Mouse (Mus musculus) myocyte (in vitro differentiated cells): ENCODE results near the gene G6pc3. TPM values are rescaled to one million over a fixed set of nuclear protein-coding genes. Genes with fewer than 3 reads are reported as not detected.

Source experiments
- H3K27me3 ChIP-seq: one replicate; pipeline ENCODE4 v1.6.1; 2011; ENCODE audit not compliant: control insufficient read depth, insufficient read depth, insufficient read length
- H3K36me3 ChIP-seq: one replicate; pipeline ENCODE4 v1.6.1; 2011; ENCODE audit not compliant: control insufficient read depth, insufficient read depth
- H3K4me2 ChIP-seq: one replicate; pipeline ENCODE4 v1.6.1; 2011; ENCODE audit warnings: low read depth, control low read depth
- H3K4me3 ChIP-seq: one replicate; pipeline ENCODE4 v1.5.1; 2011; ENCODE audit warnings: mild to moderate bottlenecking, control low read depth, moderate library complexity
- H3K79me2 ChIP-seq: one replicate; pipeline ENCODE4 v1.6.1; 2011; ENCODE audit not compliant: control insufficient read depth, insufficient read depth
- H3ac ChIP-seq: one replicate; pipeline ENCODE4 v1.6.1; 2011; ENCODE audit not compliant: control insufficient read depth, insufficient read length
- CEBPB ChIP-seq: IDR thresholded peaks from 2 replicates; pipeline ENCODE4 v1.6.1; 2011; ENCODE audit warnings: mild to moderate bottlenecking, moderate library complexity; ENCODE audit not compliant: poor library complexity, insufficient read depth, severe bottlenecking
- E2F4 ChIP-seq: IDR thresholded peaks from one replicate; pipeline ENCODE4 v1.6.1; 2011; ENCODE audit warnings: mild to moderate bottlenecking, control low read depth, moderate library complexity; ENCODE audit not compliant: insufficient read depth
- MAX ChIP-seq: IDR thresholded peaks from one replicate; pipeline ENCODE4 v1.6.1; 2011; ENCODE audit warnings: low read depth, mild to moderate bottlenecking, control low read depth
- MYOD1 ChIP-seq, 3 experiments: IDR thresholded peaks; one replicate each; pipeline ENCODE4 v1.6.1; 2011; ENCODE audit warnings: control low read depth in 2 of 3, low read depth in 2 of 3, mild to moderate bottlenecking in 2 of 3, moderate library complexity in 1 of 3; ENCODE audit not compliant: insufficient read length in 2 of 3, control insufficient read depth in 1 of 3
- MYOG ChIP-seq, 3 experiments: IDR thresholded peaks; one replicate each; pipeline ENCODE4 v1.6.1; 2011; ENCODE audit warnings: control low read depth in 2 of 3, low read depth in 2 of 3, mild to moderate bottlenecking in 2 of 3; ENCODE audit not compliant: insufficient read length in 2 of 3, control insufficient read depth in 1 of 3, insufficient read depth in 1 of 3
- POLR2A ChIP-seq: IDR thresholded peaks from one replicate; pipeline ENCODE4 v1.6.1; 2011; ENCODE audit warnings: low read depth, mild to moderate bottlenecking, control low read depth, moderate library complexity; ENCODE audit not compliant: insufficient read length
- POLR2AphosphoS2 ChIP-seq: IDR thresholded peaks from one replicate; pipeline ENCODE4 v1.6.1; 2011; ENCODE audit warnings: low read depth, control low read depth; ENCODE audit not compliant: insufficient read length
- REST ChIP-seq: IDR thresholded peaks from one replicate; pipeline ENCODE4 v1.6.1; 2011; ENCODE audit warnings: mild to moderate bottlenecking, control low read depth, moderate library complexity; ENCODE audit not compliant: insufficient read depth, insufficient read length
- SRF ChIP-seq: IDR thresholded peaks from one replicate; pipeline ENCODE4 v1.6.1; 2011; ENCODE audit warnings: low read depth; ENCODE audit not compliant: control insufficient read depth, insufficient read length
- TCF12 ChIP-seq: IDR thresholded peaks from one replicate; pipeline ENCODE4 v1.6.1; 2011; ENCODE audit warnings: mild to moderate bottlenecking, control low read depth; ENCODE audit not compliant: poor library complexity, insufficient read depth, severe bottlenecking
- TCF3 ChIP-seq: IDR thresholded peaks from one replicate; pipeline ENCODE4 v1.6.1; 2011; ENCODE audit warnings: low read depth, control low read depth; ENCODE audit not compliant: insufficient read length
- USF1 ChIP-seq: IDR thresholded peaks from one replicate; pipeline ENCODE4 v1.6.1; 2011; ENCODE audit warnings: low read depth, mild to moderate bottlenecking, control low read depth, moderate library complexity
- polyA plus RNA-seq: library from polyadenylated mRNA; unstranded; fragments of >200 nt; fragmentation: generic; extraction: Trizol; gene quantifications from one replicate; pipeline ENCODE4 v1.2.1, GENCODE M21; 2012; ENCODE audit warnings: missing spikeins

G6pc3 gene
- polyA plus RNA-seq, 1 experiment, result 58.1 TPM

- TF ChIP-seq POLR2AphosphoS2 (no peak), TCF3 (no peak), E2F4 (no peak), POLR2A (no peak), USF1 (no peak), MYOG (IDR thresholded peaks at IDR 0.05; ENCODE audit: control insufficient read depth in 1 of 3, insufficient read depth in 1 of 3, insufficient read length in 2 of 3, low read depth in 2 of 3) (no peak), TCF12 (no peak), CEBPB (no peak), REST (no peak), SRF (no peak), MYOD1 (IDR thresholded peaks at IDR 0.05; ENCODE audit: control insufficient read depth in 1 of 3, insufficient read length in 2 of 3, low read depth in 2 of 3) (no peak), MAX (no peak)
- no peak within 1 kb of the TSS for H3K4me2 ChIP-seq
- no peak within 1 kb of the TSS for H3K4me3 ChIP-seq
- H3K36me3 ChIP-seq, result no peaks in the 10 kb centered on the region
- H3K27me3 ChIP-seq, result peaks cover 30% of the 10 kb centered on the region
- no peaks in the 10 kb centered on the region for H3K79me2 ChIP-seq
- H3ac ChIP-seq, result no peak within 1 kb of the TSS
Observed at GRCm38 (mm10) chr11:102145471-102146001, 43.9 kb upstream of the G6pc3 start, which contains the start of gene Nags. Gene Nags (plus strand): TSS chr11:102145513.

GRCm38 (mm10) chr11:102146005-102146404 is 43.4 kb upstream of the G6pc3 start:
- peaks cover 30% of the 10 kb centered on the region for H3K27me3 ChIP-seq
- no peaks in the 10 kb centered on the region for H3K36me3 ChIP-seq
- no peak overlapping the region for H3K4me2 ChIP-seq
- no peak for TF ChIP-seq MYOD1 (IDR thresholded peaks at IDR 0.05; ENCODE audit: control insufficient read depth in 1 of 3, insufficient read length in 2 of 3, low read depth in 2 of 3)
- no peak for TF ChIP-seq E2F4
- no peak for TF ChIP-seq CEBPB
- no peak for TF ChIP-seq MAX
- no peak for TF ChIP-seq SRF
- no peak for TF ChIP-seq TCF12
- no peak for TF ChIP-seq REST
- TF ChIP-seq USF1, result no peak
- no peak for TF ChIP-seq TCF3
- TF ChIP-seq POLR2AphosphoS2, result no peak
- no peak for TF ChIP-seq POLR2A
- no peak for TF ChIP-seq MYOG (IDR thresholded peaks at IDR 0.05; ENCODE audit: control insufficient read depth in 1 of 3, insufficient read depth in 1 of 3, insufficient read length in 2 of 3, low read depth in 2 of 3)
- no peaks in the 10 kb centered on the region for H3K79me2 ChIP-seq
- H3K4me3 ChIP-seq, result no peak overlapping the region
- no peak overlapping the region for H3ac ChIP-seq

GRCm38 (mm10) chr11:102146531-102146930 is 42.9 kb upstream of the G6pc3 start:
- Histone ChIP-seq H3K4me3 (no peak overlapping the region), H3K27me3 (peaks cover 30% of the 10 kb centered on the region), H3ac (no peak overlapping the region), H3K36me3 (no peaks in the 10 kb centered on the region), H3K79me2 (no peaks in the 10 kb centered on the region), H3K4me2 (no peak overlapping the region)
- TF ChIP-seq MAX (no peak), USF1 (no peak), MYOD1 (IDR thresholded peaks at IDR 0.05; ENCODE audit: control insufficient read depth in 1 of 3, insufficient read length in 2 of 3, low read depth in 2 of 3) (no peak), TCF3 (no peak), CEBPB (no peak), POLR2A (no peak), SRF (no peak), E2F4 (no peak), REST (no peak), MYOG (IDR thresholded peaks at IDR 0.05; ENCODE audit: control insufficient read depth in 1 of 3, insufficient read depth in 1 of 3, insufficient read length in 2 of 3, low read depth in 2 of 3) (no peak), TCF12 (no peak), POLR2AphosphoS2 (no peak)

- H3K36me3 ChIP-seq, result no peaks in the 10 kb centered on the region
- TF ChIP-seq POLR2A (no peak), TCF3 (no peak), MAX (no peak), SRF (no peak), CEBPB (no peak), TCF12 (no peak), REST (no peak), MYOD1 (IDR thresholded peaks at IDR 0.05; ENCODE audit: control insufficient read depth in 1 of 3, insufficient read length in 2 of 3, low read depth in 2 of 3) (no peak), E2F4 (no peak), USF1 (no peak)
- H3K27me3 ChIP-seq, result peaks cover 30% of the 10 kb centered on the region
- H3ac ChIP-seq, result no peak overlapping the region
- no peak overlapping the region for H3K4me3 ChIP-seq
- H3K4me2 ChIP-seq, result no peak overlapping the region
- H3K79me2 ChIP-seq, result no peaks in the 10 kb centered on the region
Observed at GRCm38 (mm10) chr11:102147213-102147989, 42.0 kb upstream of the G6pc3 start.
